Mouse (Mus musculus) kidney, embryonic 15.5 days (tissue): ENCODE measurements around the gene Ubac1. TPM values are rescaled to one million over a fixed set of nuclear protein-coding genes. Genes with fewer than 3 reads are reported as not detected.

Experiments
- polyA plus RNA-seq: library from polyadenylated mRNA; unstranded; fragments of >200 nt; fragmentation: Nextera tagmentation; extraction: Ambion mirVana; gene quantifications from 2 replicates; pipeline ENCODE4 v1.2.1, GENCODE M21; 2015

Gene Ubac1
- polyA plus RNA-seq, 1 experiment from 2014 or later: 94.5 TPM

Other genes starting within 250 kb of the Ubac1 start
- gene Lcn11, start 244.7 kb downstream of the Ubac1 start, polyA plus RNA-seq: not detected in 2 replicates
- not detected in 2 replicates for gene Gm13539, start 239.5 kb downstream of the Ubac1 start, polyA plus RNA-seq
- not detected in 2 replicates for gene Glt6d1, start 205.9 kb downstream of the Ubac1 start, polyA plus RNA-seq
- not detected in 2 replicates for gene Lcn9, start 198.6 kb downstream of the Ubac1 start, polyA plus RNA-seq
- not detected in 2 replicates for gene Sohlh1, start 174.5 kb downstream of the Ubac1 start, polyA plus RNA-seq
- gene Kcnt1, start 158.0 kb downstream of the Ubac1 start, polyA plus RNA-seq: 0.37 and 0.96 TPM in 2 replicates
- 18.6 and 18.9 TPM in 2 replicates for gene Camsap1, start 38.5 kb downstream of the Ubac1 start, polyA plus RNA-seq
- 8.7 and 10.5 TPM in 2 replicates for gene Nacc2, start 101.5 kb upstream of the Ubac1 start, polyA plus RNA-seq
- gene Lhx3, start 186.5 kb upstream of the Ubac1 start, polyA plus RNA-seq: not detected in 2 replicates
- gene Qsox2, start 215.8 kb upstream of the Ubac1 start, polyA plus RNA-seq: 17.5 and 19.6 TPM in 2 replicates